Mouse (Mus musculus) myocyte (in vitro differentiated cells): ENCODE data around the gene Txk. TPM values are rescaled to one million over a fixed set of nuclear protein-coding genes. Genes with fewer than 3 reads are reported as not detected.

Experiments used
- H3K27me3 ChIP-seq: one replicate; pipeline ENCODE4 v1.6.1; 2011; ENCODE audit not compliant: control insufficient read depth, insufficient read depth, insufficient read length
- H3K36me3 ChIP-seq: one replicate; pipeline ENCODE4 v1.6.1; 2011; ENCODE audit not compliant: control insufficient read depth, insufficient read depth
- H3K4me2 ChIP-seq: one replicate; pipeline ENCODE4 v1.6.1; 2011; ENCODE audit warnings: low read depth, control low read depth
- H3K4me3 ChIP-seq: one replicate; pipeline ENCODE4 v1.5.1; 2011; ENCODE audit warnings: mild to moderate bottlenecking, control low read depth, moderate library complexity
- H3K79me2 ChIP-seq: one replicate; pipeline ENCODE4 v1.6.1; 2011; ENCODE audit not compliant: control insufficient read depth, insufficient read depth
- H3ac ChIP-seq: one replicate; pipeline ENCODE4 v1.6.1; 2011; ENCODE audit not compliant: control insufficient read depth, insufficient read length
- CEBPB ChIP-seq: IDR thresholded peaks from 2 replicates; pipeline ENCODE4 v1.6.1; 2011; ENCODE audit warnings: mild to moderate bottlenecking, moderate library complexity; ENCODE audit not compliant: poor library complexity, insufficient read depth, severe bottlenecking
- E2F4 ChIP-seq: IDR thresholded peaks from one replicate; pipeline ENCODE4 v1.6.1; 2011; ENCODE audit warnings: mild to moderate bottlenecking, control low read depth, moderate library complexity; ENCODE audit not compliant: insufficient read depth
- MAX ChIP-seq: IDR thresholded peaks from one replicate; pipeline ENCODE4 v1.6.1; 2011; ENCODE audit warnings: low read depth, mild to moderate bottlenecking, control low read depth
- MYOD1 ChIP-seq, 3 experiments: IDR thresholded peaks; one replicate each; pipeline ENCODE4 v1.6.1; 2011; ENCODE audit warnings: control low read depth in 2 of 3, low read depth in 2 of 3, mild to moderate bottlenecking in 2 of 3, moderate library complexity in 1 of 3; ENCODE audit not compliant: insufficient read length in 2 of 3, control insufficient read depth in 1 of 3
- MYOG ChIP-seq, 3 experiments: IDR thresholded peaks; one replicate each; pipeline ENCODE4 v1.6.1; 2011; ENCODE audit warnings: control low read depth in 2 of 3, low read depth in 2 of 3, mild to moderate bottlenecking in 2 of 3; ENCODE audit not compliant: insufficient read length in 2 of 3, control insufficient read depth in 1 of 3, insufficient read depth in 1 of 3
- POLR2A ChIP-seq: IDR thresholded peaks from one replicate; pipeline ENCODE4 v1.6.1; 2011; ENCODE audit warnings: low read depth, mild to moderate bottlenecking, control low read depth, moderate library complexity; ENCODE audit not compliant: insufficient read length
- POLR2AphosphoS2 ChIP-seq: IDR thresholded peaks from one replicate; pipeline ENCODE4 v1.6.1; 2011; ENCODE audit warnings: low read depth, control low read depth; ENCODE audit not compliant: insufficient read length
- REST ChIP-seq: IDR thresholded peaks from one replicate; pipeline ENCODE4 v1.6.1; 2011; ENCODE audit warnings: mild to moderate bottlenecking, control low read depth, moderate library complexity; ENCODE audit not compliant: insufficient read depth, insufficient read length
- SRF ChIP-seq: IDR thresholded peaks from one replicate; pipeline ENCODE4 v1.6.1; 2011; ENCODE audit warnings: low read depth; ENCODE audit not compliant: control insufficient read depth, insufficient read length
- TCF12 ChIP-seq: IDR thresholded peaks from one replicate; pipeline ENCODE4 v1.6.1; 2011; ENCODE audit warnings: mild to moderate bottlenecking, control low read depth; ENCODE audit not compliant: poor library complexity, insufficient read depth, severe bottlenecking
- TCF3 ChIP-seq: IDR thresholded peaks from one replicate; pipeline ENCODE4 v1.6.1; 2011; ENCODE audit warnings: low read depth, control low read depth; ENCODE audit not compliant: insufficient read length
- USF1 ChIP-seq: IDR thresholded peaks from one replicate; pipeline ENCODE4 v1.6.1; 2011; ENCODE audit warnings: low read depth, mild to moderate bottlenecking, control low read depth, moderate library complexity
- polyA plus RNA-seq: library from polyadenylated mRNA; unstranded; fragments of >200 nt; fragmentation: generic; extraction: Trizol; gene quantifications from one replicate; pipeline ENCODE4 v1.2.1, GENCODE M21; 2012; ENCODE audit warnings: missing spikeins

Txk gene
- polyA plus RNA-seq, 1 experiment, result 0.01 TPM

DNA sequence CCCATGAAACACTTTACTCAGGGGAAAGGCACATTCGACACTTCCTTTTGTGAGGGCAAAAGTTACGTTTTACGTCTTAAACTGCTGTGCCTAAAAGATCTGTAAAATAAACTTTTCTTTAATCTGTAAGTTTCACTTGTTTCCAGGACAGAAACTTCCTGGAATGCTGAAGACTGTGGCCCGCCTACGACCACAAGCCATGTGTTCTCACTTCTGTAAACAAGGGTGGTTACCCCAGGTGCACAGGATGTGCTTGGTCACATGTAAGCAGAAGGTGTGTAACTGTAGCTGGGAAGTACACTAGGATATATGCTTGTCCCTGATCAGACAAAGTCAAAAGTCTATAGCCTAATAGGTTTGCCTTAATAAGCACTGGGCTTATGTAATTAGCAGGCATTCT is 8.7 kb upstream of the Txk start:
- Histone ChIP-seq H3ac (no peak overlapping the region), H3K4me3 (no peak overlapping the region), H3K79me2 (no peaks in the 10 kb centered on the region), H3K36me3 (no peaks in the 10 kb centered on the region), H3K4me2 (no peak overlapping the region), H3K27me3 (no peaks in the 10 kb centered on the region)
- TF ChIP-seq MYOG (IDR thresholded peaks at IDR 0.05; ENCODE audit: control insufficient read depth in 1 of 3, insufficient read depth in 1 of 3, insufficient read length in 2 of 3, low read depth in 2 of 3) (no peak), REST (no peak), CEBPB (no peak), POLR2AphosphoS2 (no peak), USF1 (no peak), E2F4 (no peak), TCF12 (no peak), SRF (no peak), POLR2A (no peak), MAX (no peak), TCF3 (no peak), MYOD1 (IDR thresholded peaks at IDR 0.05; ENCODE audit: control insufficient read depth in 1 of 3, insufficient read length in 2 of 3, low read depth in 2 of 3) (no peak)

DNA sequence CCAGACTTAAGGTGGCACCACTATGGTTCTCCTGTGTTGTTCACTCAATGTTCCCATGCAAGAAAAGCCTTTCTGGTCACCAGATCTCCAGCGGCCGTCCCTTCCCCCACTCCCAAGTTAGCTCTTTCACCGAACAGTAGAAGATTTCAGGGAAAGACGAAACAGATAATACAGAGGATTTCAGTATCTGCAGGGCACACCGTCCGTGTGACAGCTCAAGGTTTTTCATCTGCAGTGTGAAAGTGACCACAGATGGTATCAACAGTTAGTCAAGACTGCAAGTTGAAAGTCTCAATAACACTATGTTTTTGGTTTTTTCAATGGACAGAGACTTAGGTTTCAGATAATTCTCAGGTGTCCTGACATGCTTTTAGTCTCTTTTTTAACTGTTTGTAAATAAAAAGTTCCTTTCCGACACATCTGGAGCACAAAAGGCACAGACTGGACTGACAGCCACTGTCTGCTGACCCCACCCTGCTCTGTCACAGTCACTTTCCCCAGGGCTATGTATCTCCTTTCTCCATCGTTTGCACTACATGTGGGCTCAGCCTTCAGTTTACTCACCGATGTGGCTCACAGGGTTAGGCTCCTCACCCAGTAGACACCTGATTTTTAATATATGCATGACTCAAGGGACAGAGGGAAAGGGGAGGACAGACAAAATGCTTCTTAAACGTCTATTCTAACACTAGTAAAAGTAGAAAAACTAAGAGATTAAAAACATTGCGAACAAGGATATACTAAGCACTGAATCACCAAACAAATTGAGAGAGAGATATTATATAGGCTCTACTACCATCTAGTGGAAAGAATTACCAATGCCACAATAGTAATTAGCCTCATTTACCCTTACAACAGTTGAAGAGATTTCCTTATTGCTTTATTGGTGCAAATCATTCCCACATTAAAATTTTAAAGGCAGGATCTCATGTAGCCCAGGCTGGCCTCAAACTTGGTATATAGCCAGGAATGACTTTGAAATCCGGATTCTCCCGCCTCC is 6.6 kb upstream of the Txk start:
- Histone ChIP-seq H3K4me3 (no peak overlapping the region), H3K4me2 (no peak overlapping the region)

DNA sequence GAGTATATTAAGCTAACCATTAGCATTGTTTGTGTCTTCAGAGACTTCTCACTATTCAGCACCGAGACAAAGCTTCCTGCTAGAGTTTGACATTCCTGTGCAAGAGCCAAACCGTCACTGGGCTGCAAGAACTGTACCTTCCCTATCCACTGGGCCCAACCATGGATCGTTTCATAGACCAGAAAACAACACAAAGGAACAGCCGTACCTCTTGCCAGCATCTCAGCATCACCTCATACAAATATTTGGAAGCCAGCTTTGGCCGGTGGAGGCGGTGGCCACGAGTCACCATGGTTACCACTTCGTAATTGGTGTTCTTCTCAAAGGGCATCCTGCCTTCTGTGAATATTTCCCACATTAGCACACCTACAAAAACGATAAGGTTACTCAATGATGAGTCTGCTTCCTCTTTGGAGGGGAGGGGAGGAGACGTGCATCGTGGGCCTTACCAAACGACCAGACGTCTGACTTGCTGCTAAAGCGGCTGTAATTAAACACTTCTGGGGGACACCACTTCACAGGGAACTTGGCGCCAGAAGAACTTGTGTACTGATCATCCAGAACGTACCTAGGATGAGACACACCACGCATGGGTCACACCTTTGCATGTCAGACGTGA is 4.7 kb upstream of the Txk start:
- Histone ChIP-seq H3K4me2 (no peak overlapping the region), H3K36me3 (no peaks in the 10 kb centered on the region), H3K27me3 (no peaks in the 10 kb centered on the region), H3K4me3 (no peak overlapping the region), H3ac (no peak overlapping the region), H3K79me2 (no peaks in the 10 kb centered on the region)
- no peak for TF ChIP-seq MAX
- TF ChIP-seq SRF, result no peak
- TF ChIP-seq REST, result no peak
- no peak for TF ChIP-seq CEBPB
- TF ChIP-seq TCF12, result no peak
- no peak for TF ChIP-seq MYOG (IDR thresholded peaks at IDR 0.05; ENCODE audit: control insufficient read depth in 1 of 3, insufficient read depth in 1 of 3, insufficient read length in 2 of 3, low read depth in 2 of 3)
- TF ChIP-seq TCF3, result no peak
- no peak for TF ChIP-seq E2F4
- TF ChIP-seq POLR2AphosphoS2, result no peak
- TF ChIP-seq MYOD1 (IDR thresholded peaks at IDR 0.05; ENCODE audit: control insufficient read depth in 1 of 3, insufficient read length in 2 of 3, low read depth in 2 of 3), result no peak
- no peak for TF ChIP-seq USF1
- no peak for TF ChIP-seq POLR2A

More for the DNA sequence above, 6.6 kb upstream of the Txk start:
- Histone ChIP-seq H3K36me3 (no peaks in the 10 kb centered on the region), H3K79me2 (no peaks in the 10 kb centered on the region), H3ac (no peak overlapping the region), H3K27me3 (no peaks in the 10 kb centered on the region)
- TF ChIP-seq CEBPB (no peak), REST (no peak), MYOD1 (IDR thresholded peaks at IDR 0.05; ENCODE audit: control insufficient read depth in 1 of 3, insufficient read length in 2 of 3, low read depth in 2 of 3) (no peak), E2F4 (no peak), POLR2A (no peak), POLR2AphosphoS2 (no peak), USF1 (no peak), TCF12 (no peak), MAX (no peak), TCF3 (no peak), MYOG (IDR thresholded peaks at IDR 0.05; ENCODE audit: control insufficient read depth in 1 of 3, insufficient read depth in 1 of 3, insufficient read length in 2 of 3, low read depth in 2 of 3) (no peak)

DNA sequence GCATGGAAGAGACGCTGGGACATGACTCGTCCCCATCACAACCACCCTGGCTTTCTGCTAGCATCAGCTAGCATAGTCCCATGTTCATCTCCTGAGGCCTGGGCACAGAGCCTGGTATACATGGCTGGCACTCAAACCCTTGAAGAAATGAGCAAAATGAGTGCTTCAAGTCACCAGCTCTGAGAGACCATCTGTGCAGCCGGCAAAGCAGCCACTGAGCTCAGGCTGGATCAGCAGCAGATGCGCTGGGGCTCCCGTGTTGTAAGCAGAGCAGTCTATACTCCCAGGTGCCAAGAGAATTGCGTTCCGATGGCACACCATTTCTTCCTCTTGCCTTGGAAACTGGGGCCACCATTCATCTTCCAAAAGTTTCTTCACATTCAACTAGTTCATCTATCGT is 3.4 kb upstream of the Txk start:
- no peak for TF ChIP-seq TCF12
- TF ChIP-seq POLR2AphosphoS2, result no peak
- no peak for TF ChIP-seq MYOD1 (IDR thresholded peaks at IDR 0.05; ENCODE audit: control insufficient read depth in 1 of 3, insufficient read length in 2 of 3, low read depth in 2 of 3)
- no peak for TF ChIP-seq REST
- TF ChIP-seq E2F4, result no peak
- no peak for TF ChIP-seq SRF

More for the DNA sequence above, 3.4 kb upstream of the Txk start:
- H3K36me3 ChIP-seq, result no peaks in the 10 kb centered on the region
- no peak overlapping the region for H3K4me3 ChIP-seq
- no peak overlapping the region for H3K4me2 ChIP-seq
- H3ac ChIP-seq, result no peak overlapping the region
- no peaks in the 10 kb centered on the region for H3K27me3 ChIP-seq
- H3K79me2 ChIP-seq, result no peaks in the 10 kb centered on the region
